In the genomic region with DNA sequence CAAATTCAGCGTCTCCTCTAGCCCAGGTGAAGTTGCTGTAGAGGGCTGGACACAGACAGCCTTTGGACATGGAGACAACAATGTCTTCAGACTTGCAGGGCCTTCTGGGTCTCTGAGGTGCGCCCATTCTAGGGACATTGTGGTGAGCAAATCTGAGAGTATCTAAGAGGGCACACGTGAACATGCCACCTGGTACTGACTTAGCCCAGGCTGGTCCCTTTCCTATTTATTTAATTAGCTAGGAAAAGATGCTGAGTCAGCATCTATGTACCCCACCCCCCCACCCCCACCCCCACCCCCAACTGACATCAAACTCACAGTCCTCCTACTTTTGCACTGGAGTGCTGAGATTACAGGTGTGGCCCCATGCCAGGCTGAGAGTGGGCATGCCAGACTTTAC, we compare ENCODE assay signal across 2 mouse cellular contexts.
TF ChIP-seq lines count a peak whose summit lies in the region.

No protein-coding gene starts in this region.

TF ChIP-seq in CH12.LX, 34 proteins besides CTCF, POLR2A, EP300 and RAD21 (continued from another document):
- TF ChIP-seq ZC3H11A (IDR thresholded peaks at IDR 0.05; ENCODE audit: low read depth, low read length), result no peak
- no peak for TF ChIP-seq NRF1 (IDR thresholded peaks at IDR 0.05; ENCODE audit: low read depth, low read length)
- TF ChIP-seq TBP (conservative IDR thresholded peaks at IDR 0.05; ENCODE audit: low read depth, low read length), result no peak

TF ChIP-seq in MEL, 35 proteins besides CTCF, POLR2A, EP300 and RAD21 (continued from another document):
- TF ChIP-seq MAX (IDR thresholded peaks at IDR 0.05; ENCODE audit: low read length) (no peak), TCF12 (IDR thresholded peaks at IDR 0.05; ENCODE audit: low read depth, low read length) (no peak), SIN3A (IDR thresholded peaks at IDR 0.05; ENCODE audit: low read length) (no peak)
TF ChIP-seq in MEL: peak in this region for 1.
